Mouse (Mus musculus) spleen, postnatal 4 days (tissue): ENCODE data around the gene Itih1.

Experiments used
- DNase-seq, 2 experiments: peaks; one replicate each; pipeline ENCODE4 v3.0.0; 2022; ENCODE audit warnings: low spot score in 2 of 2

Gene Itih1

DNA sequence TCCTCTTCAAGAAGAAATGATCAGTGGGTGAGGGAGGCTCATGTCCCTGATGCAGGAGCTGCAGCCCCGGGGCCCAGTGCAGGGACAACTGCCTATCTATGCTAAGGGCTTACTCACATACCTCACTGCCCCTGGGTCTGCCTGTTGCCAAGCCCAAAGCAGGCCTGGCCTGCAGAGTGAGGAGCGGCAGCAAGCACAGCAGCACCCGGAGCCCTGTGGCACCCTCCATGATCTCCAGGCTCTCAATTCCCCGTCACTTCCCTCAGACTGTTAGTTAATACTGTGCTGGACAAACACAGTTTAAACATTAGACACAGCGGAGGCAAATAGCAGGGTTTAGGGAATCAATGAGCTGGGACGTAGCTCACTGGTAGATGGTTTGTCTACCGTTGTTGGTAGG, at the start of gene Itih1:
Gene Itih1, minus strand, starts transcription at position 252 of the 400 bp plus-strand sequence.
- DNase-seq = no peak

DNA sequence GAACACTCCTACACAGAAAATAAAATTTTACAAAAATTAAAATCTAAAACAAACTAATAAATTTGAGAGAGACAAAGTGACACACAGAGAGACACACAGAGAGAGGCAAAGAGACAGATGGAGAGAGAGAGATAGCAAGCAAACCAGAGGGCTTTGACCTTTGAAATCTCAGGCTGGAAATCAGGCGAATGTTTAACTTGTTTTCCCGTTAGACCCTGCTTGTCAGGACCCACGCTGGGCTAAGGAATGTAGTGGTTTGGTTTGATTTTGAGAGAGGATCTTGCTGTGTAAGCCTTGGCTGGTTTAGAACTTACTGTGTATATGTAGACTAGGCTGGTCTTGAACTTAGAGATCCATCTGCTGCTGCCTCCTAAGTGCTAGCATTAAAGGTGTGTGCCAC, 33.1 kb upstream of the Itih1 start:
- DNase-seq = no peak

DNA sequence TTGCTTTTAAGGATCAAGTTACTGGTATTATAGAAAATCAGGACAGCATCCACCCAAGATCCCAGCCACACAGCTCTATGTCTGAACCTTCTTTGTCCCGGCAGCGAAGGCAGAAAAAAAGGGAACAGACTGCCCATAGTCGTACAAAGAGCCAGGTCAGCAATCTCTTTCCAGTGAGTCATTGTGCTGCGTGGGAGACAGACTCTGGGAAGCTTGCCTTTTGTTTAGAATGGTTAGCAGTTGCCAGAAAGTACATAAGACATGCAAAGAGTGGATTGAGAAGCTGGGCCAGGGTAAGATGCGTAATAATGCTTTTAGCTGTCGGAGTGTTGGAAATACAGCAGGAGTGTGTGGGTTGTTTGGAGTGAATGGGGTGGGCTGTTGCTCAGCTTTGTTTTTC, 31.1 kb upstream of the Itih1 start:
- DNase-seq = no peak

DNA sequence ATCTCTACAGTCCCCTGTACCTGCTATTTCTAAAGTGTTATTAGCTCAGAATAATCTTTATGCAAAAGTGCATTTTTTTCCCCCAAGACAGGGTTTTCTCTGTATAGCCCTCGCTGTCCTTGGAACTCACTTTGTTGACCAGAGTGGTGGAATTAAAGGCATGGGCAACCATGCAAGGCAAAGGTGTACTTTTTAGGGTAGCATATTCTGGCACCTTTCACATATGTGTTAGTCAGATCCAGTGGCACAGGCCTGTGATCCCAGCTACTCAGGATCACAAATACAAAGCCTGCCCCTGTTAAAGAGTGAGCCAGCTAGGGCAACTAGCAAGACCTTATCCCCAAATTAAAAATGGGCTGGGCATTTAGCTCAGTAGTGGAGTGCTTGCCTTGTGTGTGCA, 17.3 kb upstream of the Itih1 start:
- DNase-seq = no peak

DNA sequence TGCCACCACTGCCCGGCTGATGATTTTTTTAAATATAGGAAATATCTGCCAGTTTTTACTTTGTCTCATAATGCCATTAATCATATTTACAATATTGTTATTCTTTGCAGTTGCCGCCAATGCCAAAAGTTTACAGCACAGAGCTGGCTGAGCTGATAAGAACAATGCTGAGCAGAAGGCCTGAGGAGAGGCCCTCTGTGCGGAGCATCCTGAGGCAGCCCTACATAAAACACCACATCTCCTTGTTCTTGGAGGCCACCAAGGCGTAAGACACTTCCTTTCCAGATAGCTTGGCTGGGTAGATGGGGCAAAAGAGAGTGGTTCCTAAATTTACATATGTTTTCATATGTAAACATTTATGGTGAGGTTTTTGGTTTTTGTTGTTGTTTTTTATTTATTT, 15.9 kb upstream of the Itih1 start:
- DNase-seq = no peak

DNA sequence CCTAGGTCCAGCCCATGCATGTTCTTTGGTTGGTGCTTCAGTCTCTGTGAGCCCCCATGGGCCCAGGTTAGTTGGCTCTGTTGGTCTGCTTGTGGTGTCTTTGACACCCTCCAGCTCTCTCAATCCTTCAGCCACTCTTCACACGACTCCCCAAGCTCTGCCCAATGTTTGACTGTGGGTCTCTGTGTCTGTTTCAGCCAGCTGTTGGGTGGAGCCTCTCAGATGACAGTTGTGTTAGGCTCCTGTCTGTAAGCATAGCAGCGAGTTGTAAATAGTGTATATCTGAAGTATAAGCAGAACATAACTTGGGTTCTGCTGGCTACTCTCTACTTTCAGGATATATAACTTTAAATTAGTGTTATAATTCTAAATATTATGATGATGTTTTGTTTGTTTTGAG, 15.4 kb upstream of the Itih1 start:
- no peak for DNase-seq

DNA sequence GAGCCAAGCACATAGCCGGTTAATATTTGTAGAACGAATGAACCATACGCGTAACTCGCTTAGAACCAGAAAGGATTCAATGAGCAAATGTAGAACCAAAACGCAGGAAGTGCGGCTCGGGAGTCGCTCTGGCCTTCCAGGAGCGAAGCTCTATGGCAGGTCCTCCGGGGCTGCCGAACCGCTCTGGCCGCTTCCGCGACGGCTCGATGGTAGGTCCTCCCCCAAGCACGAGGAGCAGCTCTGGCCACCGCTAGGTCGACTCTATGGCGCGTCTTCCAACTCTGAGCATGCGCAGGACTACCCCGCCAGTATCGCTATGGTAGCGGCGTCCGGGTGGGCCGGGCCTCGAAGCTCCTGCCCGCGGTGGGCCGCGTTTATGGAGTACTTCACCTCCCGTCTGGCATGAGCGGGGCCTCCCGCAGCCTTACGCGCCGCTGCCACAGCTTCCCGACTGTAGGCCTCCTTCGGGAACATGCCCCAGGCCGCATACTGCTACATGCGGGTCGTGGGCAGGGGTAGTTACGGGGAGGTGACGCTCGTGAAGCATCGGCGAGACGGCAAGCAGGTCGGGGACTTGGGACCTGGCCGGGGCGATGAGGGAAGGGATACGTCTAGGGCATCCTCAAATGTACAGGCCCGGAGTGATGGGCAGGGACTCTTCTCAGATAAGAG, 8.2 kb upstream of the Itih1 start, which contains the start of gene Nek4:
Gene Nek4, plus strand, starts transcription at position 224 of the 672 bp plus-strand sequence.
- DNase-seq = peak; percentile 96 to 98

DNA sequence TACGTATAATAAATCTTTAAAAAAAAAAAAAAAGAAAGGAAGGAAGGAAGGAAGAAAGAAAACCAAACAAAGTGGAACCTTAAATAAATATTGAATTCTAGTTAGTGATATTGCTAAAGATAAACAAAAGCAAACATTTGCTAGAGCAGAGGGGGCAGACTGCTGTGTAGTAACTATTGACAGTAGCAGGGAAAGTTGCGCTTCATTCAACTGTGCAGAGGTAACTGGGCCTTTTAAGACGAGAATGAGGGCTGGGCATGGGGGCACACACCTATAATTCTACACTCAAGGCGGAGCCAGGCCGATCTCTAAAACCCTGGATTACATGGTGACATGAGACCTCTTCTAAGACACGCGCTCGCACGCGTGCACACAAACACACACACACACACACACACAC, 6.9 kb upstream of the Itih1 start:
- no peak for DNase-seq

DNA sequence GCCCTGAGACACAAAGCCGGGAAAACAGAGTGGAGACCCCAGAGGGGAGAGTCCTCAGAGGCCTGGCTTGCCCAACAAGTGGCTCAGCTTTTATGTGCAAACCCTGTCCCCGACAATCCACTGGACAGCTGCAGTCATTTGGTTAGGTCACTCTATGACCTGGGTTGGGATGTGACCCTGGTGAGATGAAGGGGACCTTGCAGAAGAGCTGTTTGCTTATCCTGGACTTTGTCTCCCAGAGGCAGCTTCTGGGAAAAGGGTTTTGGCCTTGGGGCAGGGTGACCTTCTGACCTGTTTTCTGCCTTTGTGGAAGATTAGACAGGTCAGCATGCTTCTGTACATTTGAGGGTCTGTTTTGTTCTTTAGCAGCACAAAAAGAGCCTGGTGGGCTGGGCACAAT, 1.7 kb upstream of the Itih1 start:
- DNase-seq = no peak

DNA sequence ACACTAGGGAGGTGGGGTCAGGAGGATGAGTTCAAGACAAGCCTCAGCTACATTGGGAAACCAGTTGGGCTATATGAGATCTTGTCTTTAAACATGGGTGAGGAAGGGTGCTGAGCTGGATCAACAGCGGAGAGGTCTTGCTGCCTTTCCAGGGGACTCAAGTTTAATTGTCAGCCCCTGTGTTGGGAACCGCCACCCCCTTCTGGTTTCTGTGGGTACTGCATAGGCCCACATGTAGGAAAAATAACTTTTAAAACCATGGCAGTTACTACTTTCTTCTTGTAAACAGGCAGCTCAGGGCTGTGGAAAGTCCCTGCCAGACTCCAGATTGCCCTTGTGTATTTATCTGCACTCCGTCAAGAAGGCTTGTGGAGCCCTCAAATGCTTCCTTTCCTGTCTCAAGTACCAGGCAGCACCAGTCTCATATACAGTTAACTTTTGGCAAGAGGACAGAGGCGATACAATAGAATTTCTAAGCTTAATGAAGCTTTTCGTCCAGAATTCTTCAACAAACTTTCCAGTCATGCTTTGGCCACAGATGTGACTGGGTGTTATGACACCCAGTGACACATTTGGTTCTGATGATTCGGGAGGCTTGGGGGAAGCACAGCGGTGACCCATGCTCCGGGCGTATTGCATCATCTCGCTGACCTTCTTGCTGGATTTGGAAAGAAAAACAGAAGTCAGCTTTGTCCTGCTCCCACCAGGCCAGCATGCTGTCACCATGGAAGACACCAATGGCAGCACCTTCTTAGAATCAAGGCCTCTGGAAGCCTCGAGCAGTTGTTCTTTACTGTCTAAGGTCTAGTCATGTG, 978 bp upstream of the Itih1 start:
- DNase-seq = peak; percentile 50 to 82

DNA sequence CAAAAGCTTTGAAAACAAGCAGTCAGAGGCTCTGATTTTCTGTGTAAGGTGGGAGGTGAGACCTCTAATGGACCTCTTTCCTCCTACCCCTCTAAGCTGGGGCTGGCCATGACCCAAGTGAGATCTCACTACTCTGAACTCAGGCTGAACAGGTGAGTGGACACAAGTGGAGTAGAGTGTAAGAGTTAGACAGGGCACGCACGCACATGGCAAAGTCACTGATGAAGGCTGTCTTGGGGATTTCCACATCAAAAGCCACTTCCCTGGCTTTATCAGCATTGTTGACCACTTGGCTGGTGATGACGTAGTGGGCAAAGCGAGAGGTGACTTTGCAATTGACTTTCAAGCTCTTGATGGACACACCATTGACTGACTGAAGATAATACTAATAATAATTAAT, 835 bp downstream of the Itih1 start:
- no peak for DNase-seq

DNA sequence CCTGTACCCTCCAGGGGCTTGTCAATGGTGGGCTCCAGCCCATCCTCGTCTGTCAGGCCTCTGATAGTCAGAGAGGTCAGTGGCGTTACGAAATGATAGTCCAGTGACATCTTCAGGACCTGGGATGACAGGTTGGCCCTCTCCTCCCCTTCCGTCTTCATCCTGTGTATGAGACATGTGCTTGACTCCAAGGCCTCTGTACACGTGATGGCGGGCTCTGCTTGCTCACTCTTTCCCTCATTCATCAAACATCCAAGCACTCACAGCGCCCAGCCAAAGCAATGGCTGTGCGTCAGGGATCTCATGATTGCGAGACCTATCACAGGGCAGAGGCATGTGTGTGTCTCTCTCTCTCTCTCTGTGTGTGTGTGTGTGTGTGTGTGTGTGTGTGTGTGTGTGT, 9.7 kb downstream of the Itih1 start:
- no peak for DNase-seq

DNA sequence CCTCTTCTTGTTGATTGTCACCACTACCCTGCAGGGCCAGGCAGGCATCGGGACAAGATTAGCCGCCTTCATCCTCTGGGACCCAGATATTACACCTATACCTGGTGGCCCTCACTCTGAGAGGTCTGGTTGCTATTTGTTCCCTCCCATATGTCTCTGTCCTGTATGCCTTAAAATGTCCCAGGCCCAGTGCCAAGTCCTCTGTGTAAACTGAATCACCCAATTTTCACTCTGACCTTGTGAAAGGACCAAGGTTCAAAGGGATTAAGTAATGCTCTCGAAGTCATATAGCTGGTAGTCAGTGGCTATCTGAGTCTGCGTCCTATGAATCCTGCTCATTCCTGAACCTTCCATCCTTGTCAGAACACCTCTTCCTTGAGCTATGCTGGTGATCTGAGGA, 12.7 kb downstream of the Itih1 start:
- DNase-seq = no peak

DNA sequence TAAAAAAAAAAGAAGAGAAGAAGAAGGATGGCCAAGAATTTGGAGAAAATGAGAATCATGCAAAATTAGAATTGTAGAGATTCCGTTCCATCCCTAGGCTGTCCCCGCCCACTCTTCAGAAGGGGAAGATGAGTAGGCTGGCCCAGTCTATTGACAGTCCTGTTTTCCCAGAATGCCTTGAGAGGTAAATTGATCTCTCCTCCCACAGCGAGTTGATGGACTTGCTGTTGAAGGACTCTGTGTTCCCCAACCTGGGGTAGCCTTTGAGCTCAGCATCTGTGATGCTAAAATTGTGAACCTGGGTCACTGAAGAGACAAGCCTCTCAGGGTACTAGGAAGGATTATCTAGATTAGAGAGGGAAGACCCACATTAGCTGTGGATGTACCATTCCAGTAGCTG, 17.6 kb downstream of the Itih1 start:
- no peak for DNase-seq

DNA sequence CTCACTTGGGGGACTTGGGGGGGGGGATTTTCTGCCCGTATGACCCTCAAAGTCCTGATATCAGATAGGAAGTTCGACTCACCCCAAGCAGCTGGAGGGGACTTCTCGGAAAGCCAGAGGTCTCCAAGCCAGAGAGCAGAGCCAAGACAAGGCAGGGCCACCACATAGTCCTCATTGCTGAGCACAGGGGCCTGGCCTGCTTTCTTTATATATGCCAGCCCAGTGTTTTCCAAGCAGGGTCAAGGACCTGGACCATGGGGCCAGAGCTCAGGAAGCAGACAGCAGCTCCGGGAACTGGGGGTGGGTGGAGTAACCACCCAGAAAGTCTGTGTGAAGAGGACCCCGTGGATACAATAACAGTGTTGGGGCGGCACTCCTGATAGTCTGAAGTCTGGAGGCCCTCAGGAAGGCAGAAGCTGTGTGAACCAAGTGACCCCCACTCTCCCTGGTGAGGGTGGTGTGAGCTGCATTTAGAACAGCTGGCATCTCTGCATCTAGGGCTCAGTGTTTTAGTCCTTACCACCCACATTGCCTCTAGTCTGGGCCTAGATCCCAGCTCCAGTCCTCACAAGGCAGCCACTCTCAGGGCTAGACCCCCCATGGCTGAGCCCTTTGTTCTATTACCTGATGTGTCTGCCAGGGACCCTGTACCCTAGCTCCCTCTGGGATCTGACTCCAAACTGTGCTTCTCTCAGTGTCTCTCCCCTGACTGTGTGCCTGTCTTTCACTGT, 19.5 kb downstream of the Itih1 start, which contains the start of gene Itih3:
Gene Itih3, minus strand, starts transcription at position 386 of the 731 bp plus-strand sequence.
- no peak for DNase-seq

DNA sequence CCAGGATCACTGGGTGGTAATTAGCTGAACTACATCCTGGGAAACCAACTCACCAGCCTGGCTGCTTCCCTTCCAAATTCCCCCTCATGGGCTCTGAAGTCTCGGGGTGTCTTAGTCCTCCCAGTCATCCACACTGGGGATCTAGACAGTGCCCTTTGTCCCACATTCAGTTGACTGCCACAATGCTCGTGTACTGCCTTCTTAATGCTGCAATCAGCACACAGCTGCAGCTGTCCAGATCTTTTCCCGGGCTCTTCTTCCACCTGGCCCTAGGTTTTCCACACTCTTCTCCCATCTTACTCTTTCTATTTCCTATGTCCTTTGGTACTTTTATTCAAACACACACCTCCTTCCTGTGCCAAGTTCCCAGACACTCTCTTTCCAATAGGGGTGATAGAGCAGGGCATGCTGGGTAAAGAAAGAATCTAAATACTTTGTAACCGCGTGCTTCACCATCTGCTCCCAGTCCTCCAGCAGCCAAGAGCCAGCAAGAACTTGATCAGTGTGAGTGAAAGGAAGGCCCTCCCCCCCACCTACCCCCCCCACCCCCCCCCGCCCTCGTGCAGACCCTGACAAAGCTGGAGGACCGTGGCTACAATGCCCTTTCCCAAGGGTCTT, 20.9 kb downstream of the Itih1 start:
- no peak for DNase-seq

DNA sequence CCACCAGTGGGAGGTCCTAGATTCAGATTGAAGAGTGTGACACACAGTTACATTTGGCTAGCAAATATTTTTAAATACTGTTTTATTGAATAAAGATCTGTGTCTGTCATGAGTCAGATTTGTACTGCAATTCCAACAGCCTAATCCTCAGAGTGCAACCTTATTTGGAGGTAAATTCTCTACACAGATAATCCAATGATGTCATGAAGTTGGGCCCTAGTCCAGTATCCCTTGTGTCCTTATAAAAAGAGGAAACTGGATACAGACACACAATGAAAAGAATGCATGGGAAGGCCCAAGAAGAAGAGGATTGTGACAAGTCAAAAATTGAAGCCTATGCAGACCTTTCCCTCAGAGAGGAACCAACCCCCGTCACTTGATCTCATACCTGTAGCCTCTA, 26.6 kb downstream of the Itih1 start:
- DNase-seq = no peak

DNA sequence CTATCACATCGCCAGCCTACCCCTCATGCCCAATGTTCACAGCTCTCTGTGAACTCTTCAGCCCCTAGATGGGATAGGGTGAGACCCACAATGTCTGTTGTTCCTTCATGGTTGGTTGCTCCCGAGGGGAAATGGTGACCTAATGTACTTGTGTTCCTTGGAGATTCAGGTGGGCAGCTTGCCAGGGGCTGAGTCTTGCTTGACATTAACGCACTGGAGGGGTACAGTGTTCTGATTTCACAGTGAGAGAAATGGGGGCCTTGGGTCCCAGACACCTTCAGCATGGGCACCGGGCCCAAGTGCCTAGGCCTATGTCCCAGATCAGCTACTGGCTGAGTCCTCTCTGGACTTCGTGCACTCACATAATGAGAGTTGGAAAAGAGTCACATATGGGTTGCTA, 29.7 kb downstream of the Itih1 start:
- no peak for DNase-seq

DNA sequence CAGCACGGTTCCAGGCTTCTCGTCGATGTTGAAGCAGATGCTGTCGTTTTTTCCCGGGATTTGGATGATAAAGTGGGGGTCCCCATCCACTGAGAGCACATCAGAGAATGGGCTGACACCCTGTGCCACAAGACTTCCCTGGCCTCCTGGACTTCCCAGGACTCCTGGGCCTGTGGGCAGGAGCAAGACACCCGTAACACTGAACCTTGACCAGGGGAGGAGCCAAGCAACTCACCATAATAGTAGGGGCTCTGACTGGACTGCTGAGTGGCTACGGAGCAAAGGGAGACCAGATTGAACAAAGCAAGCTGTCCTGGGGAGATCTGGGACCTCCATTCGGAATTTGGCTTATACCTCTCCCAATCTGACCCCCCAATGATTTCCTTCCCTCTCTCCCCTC, 30.4 kb downstream of the Itih1 start:
- DNase-seq = no peak

DNA sequence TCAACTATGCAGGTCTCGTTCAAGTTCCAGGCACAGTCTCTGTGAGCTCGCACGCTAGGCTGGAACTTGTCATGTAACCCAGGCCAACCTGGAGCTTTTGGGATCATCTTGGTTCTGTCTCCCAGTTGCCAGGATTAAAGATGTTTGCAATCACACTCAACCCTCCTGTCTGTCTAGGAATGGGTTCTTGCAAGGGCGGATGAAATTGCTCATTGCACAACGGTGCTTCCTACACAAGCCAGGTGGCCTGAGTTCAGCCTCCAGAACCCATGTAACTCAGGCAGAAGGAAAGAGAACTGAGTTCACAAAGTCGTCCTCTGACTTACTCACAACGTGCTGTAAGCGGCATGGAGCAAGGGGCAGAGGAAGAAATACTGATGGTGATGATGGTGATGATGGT, 31.9 kb downstream of the Itih1 start:
- DNase-seq = no peak

DNA sequence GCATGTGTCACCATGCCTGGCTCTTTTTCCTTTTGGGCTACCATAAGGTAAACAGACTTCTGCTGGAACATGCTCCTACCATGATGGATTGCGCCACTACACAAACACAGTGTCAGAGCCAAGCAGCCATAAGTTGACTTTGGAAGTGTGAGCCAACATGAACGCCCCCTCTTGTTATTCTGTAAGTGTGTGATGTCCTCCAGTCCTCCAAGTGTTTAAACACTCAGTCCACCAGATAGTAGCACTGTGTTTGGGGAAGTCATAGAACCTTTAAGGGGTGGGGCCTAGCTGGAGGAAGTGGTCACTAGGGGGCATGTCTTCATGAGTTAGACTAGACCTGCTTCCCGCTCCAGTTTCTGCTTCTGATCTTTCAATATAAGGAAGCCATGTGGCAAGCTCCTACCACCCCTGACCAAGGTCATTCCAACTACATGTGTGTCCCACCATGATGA, 35.2 kb downstream of the Itih1 start:
- peak in 1 of 2 experiments; percentile 36 for DNase-seq

DNA sequence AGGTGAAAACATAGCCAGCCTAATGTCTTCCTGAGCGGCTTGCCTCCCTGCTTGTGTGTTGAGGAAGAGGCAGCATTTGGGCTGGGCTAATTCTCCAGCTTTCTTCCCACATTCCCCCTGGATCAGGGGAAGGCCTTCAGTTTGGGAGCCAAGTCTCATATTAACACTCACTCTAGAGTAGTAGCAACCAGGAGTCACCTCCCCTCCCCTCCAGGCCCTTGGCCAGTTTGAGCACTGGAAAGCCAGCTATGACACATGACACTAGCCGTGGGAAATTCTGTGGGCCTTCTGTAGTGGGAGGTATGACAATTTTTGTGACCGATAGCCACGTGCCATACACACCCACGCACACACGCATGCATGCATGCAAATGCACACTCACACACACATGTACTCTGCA, 37.1 kb downstream of the Itih1 start:
- no peak for DNase-seq
